Mouse (Mus musculus) hindbrain, postnatal 0 days (tissue): ENCODE results near the gene Kcnj1. TPM values are rescaled to one million over a fixed set of nuclear protein-coding genes. Genes with fewer than 3 reads are reported as not detected.

Experiments
- ATAC-seq: fragments of 200-750 bp; cut with Nextera tagmentation; 2 replicates; pipeline ENCODE4 v1.8.0; 2017; ENCODE audit warnings: mild to moderate bottlenecking, moderate TSS enrichment, moderate library complexity
- DNase-seq: peaks from one replicate; pipeline ENCODE4 v3.0.0-alpha.2; 2015; ENCODE audit warnings: low spot score
- H3K27ac ChIP-seq: fragments of 300-500 bp; sonication (generic); 2 replicates; pipeline ENCODE4 v1.5.1; 2014; ENCODE audit warnings: mild to moderate bottlenecking
- H3K27me3 ChIP-seq: fragments of 300-500 bp; sonication (generic); 2 replicates; pipeline ENCODE4 v1.6.1; 2014; ENCODE audit warnings: low read length, mixed read lengths; ENCODE audit not compliant: insufficient read depth
- H3K36me3 ChIP-seq: fragments of 300-500 bp; sonication (generic); 2 replicates; pipeline ENCODE4 v1.6.1; 2014; ENCODE audit warnings: low read length, mixed read lengths; ENCODE audit not compliant: insufficient read depth
- H3K4me1 ChIP-seq: fragments of 300-500 bp; sonication (generic); 2 replicates; pipeline ENCODE4 v1.6.1; 2014; ENCODE audit warnings: antibody characterized with exemption, low read length, mixed read lengths; ENCODE audit not compliant: insufficient read depth
- H3K4me2 ChIP-seq: fragments of 300-500 bp; sonication (generic); 2 replicates; pipeline ENCODE4 v1.6.1; 2014; ENCODE audit warnings: low read depth, mild to moderate bottlenecking, low read length, moderate library complexity, mixed read lengths
- H3K4me3 ChIP-seq: fragments of 300-500 bp; sonication (generic); 2 replicates; pipeline ENCODE4 v1.5.1; 2014; ENCODE audit warnings: low read length
- H3K9ac ChIP-seq: fragments of 300-500 bp; sonication (generic); replicated peaks from 2 replicates; pipeline ENCODE4 v1.6.1; 2014; ENCODE audit warnings: mild to moderate bottlenecking, low read length, moderate library complexity, mixed read lengths
- H3K9me3 ChIP-seq: fragments of 300-500 bp; sonication (generic); 2 replicates; pipeline ENCODE4 v1.6.1; 2016; ENCODE audit warnings: low read length, mixed read lengths
- CTCF ChIP-seq: IDR thresholded peaks from 2 replicates; pipeline ENCODE4 v1.5.1; 2016; ENCODE audit warnings: antibody characterized with exemption, control low read depth, low read depth
- WGBS: fragments of 180-500 bp; shearing (Covaris S2); extraction: QIAGEN DNeasy Blood & Tissue Kit; methylation state at CpG from one replicate; pipeline ENCODE4 v1.1.7; 2014; 5-methylcytosine and 5-hydroxymethylcytosine counted together
- polyA plus RNA-seq: library from polyadenylated mRNA; unstranded; fragments of >200 nt; fragmentation: Nextera tagmentation; extraction: Ambion mirVana; gene quantifications from 2 replicates; pipeline ENCODE4 v1.2.1, GENCODE M21; 2015
- total RNA-seq: library from RNA; depleted of rRNA; stranded (reverse); fragments of >200 nt; gene quantifications from 2 replicates; pipeline ENCODE4 v1.2.3, GENCODE M21; 2014; rRNA removed

The Kcnj1 gene
- total and polyA plus RNA-seq, 2 experiments from 2014 or later: not detected

DNA sequence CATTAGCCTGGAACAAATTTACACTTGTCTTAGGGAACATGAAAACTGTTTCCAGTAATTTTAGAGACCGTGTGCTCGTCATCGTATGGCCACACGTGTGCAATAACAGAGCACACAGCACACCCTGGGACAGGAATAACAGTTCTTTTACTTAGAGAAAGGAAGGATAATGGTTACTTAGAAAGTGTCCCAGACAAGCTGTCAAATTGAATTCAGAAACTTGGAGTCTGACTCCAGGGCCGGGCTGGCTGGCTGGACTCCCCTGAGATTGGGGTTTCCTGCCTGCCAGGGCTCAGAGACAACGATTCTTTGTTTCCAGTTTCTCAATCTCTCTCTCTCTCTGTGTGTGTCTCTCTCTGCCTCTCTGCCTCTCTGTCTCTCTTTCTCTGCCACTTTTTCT is 71.5 kb downstream of the Kcnj1 start:
- H3K9me3 ChIP-seq: no peaks in the 10 kb centered on the region
- no peak for TF ChIP-seq CTCF
- peak; percentile 55; the same call in 1 of the 2 replicates for ATAC-seq

DNA sequence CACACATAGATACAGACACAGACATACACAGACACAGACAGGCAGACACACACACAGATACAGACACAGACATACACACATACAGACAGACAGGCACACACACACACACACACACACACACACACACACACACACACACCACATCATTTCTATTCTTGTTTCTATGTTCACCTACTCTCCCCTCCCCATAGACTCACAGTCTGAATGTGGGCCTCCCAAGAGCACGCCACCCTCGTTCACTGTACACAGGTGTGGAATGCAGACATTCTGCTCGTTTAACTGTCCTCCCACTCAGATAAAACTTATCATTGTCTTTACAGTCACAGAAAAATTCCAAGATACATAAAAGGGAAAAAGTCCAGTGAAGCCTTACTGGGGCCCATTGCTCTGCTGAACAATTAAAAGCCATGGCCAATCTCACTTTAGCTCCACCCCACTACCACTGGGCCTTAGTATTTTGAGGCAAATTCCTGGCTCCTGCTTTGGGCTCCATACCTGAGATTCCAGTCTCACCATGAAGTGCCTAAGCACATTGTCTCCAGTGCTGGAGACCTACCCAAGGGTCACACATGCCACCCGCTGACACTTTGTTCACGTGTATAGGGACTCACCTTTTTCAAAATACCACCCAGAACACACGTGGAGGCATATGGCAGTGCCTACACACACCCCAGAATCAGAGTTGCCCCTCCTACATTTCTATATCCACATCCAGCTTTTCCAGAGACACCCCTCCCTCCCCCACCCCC is 72.3 kb downstream of the Kcnj1 start:
- ATAC-seq (no peak), DNase-seq (no peak)
- Histone ChIP-seq H3K4me1 (0 out of 2 replicates have a peak, but pooled peaks cover under 1% of the 10 kb centered on the region), H3K9ac (no peak overlapping the region), H3K27me3 (no peaks in the 10 kb centered on the region), H3K4me2 (no peak overlapping the region), H3K36me3 (no peaks in the 10 kb centered on the region), H3K9me3 (no peaks in the 10 kb centered on the region), H3K27ac (no peak overlapping the region), H3K4me3 (no peak overlapping the region)
- no peak for TF ChIP-seq CTCF
- 82% methylated on average over 6 of the region's 6 CpGs for WGBS

More for the DNA sequence above, 71.5 kb downstream of the Kcnj1 start:
- no peaks in the 10 kb centered on the region for H3K27me3 ChIP-seq
- no peaks in the 10 kb centered on the region for H3K4me1 ChIP-seq
- H3K27ac ChIP-seq: no peak overlapping the region
- no peak overlapping the region for H3K4me3 ChIP-seq
- H3K4me2 ChIP-seq: no peak overlapping the region
- H3K9ac ChIP-seq: no peak overlapping the region
- WGBS: 31% methylated on average over 6 of the region's 6 CpGs
- H3K36me3 ChIP-seq: no peaks in the 10 kb centered on the region
- peak; percentile 52 for DNase-seq

DNA sequence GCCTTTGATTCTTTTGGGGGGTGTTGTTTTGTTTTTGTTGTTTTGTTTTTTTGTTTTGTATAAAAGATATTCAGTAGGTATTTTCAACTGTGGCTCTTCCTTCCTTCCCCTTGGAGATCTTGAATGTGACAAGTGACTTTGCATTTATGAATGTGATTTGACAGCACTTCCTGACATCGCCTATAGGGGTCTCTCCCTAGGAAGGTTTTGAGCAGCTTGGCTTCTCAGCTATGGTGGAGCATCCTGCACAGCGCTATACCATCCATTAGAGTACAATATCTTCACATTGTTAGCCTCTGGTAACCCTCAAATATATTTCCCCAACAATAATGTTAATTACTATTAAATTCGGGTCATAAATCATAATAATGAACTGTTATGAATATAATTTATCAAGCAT is 73.5 kb downstream of the Kcnj1 start:
- ATAC-seq (no peak), DNase-seq (peak; percentile 38)
- Histone ChIP-seq H3K4me2 (no peak overlapping the region), H3K27ac (no peak overlapping the region), H3K4me3 (no peak overlapping the region), H3K9me3 (no peaks in the 10 kb centered on the region), H3K27me3 (no peaks in the 10 kb centered on the region), H3K9ac (no peak overlapping the region), H3K4me1 (0 out of 2 replicates have a peak, but pooled peaks cover 5% of the 10 kb centered on the region), H3K36me3 (no peaks in the 10 kb centered on the region)
- WGBS: 55% methylated on average over 3 of the region's 3 CpGs
- peak; percentile 56 for TF ChIP-seq CTCF

DNA sequence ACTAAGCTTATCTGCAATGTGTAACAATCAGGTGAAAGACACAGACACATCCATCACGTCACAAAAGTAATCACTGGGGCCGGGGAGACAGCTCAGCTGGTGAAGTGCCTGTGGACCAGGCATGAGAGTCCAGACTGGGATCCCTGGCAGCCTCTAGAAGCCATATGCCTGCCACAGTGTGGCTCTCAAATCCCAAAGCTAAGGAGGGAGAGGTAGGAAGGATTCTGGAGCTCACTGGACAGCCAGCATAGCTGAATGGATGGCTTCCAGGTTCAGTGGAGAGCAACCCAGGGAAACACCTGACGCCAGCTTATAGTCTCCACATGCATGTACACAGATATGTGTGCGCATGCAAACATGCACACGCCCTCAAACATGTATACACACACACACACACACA is 76.5 kb downstream of the Kcnj1 start:
- H3K9me3 ChIP-seq: no peaks in the 10 kb centered on the region
- no peak overlapping the region for H3K4me3 ChIP-seq
- H3K9ac ChIP-seq: no peak overlapping the region
- no peak for TF ChIP-seq CTCF
- 72% methylated on average over 5 of the region's 5 CpGs for WGBS
- DNase-seq (no peak), ATAC-seq (no peak)
- no peak overlapping the region for H3K27ac ChIP-seq
- H3K4me1 ChIP-seq: 0 out of 2 replicates have a peak, but pooled peaks cover 5% of the 10 kb centered on the region
- no peaks in the 10 kb centered on the region for H3K36me3 ChIP-seq
- H3K4me2 ChIP-seq: no peak overlapping the region
- H3K27me3 ChIP-seq: no peaks in the 10 kb centered on the region

Other genes with a start within 250 kb of the Kcnj1 start
- 1.3 and 1.5 TPM in 2 replicates for gene Kcnj5, start 28.1 kb upstream of the Kcnj1 start, total RNA-seq
- gene Kcnj5, start 28.1 kb upstream of the Kcnj1 start, polyA plus RNA-seq: 0.49 and 0.58 TPM in 2 replicates
- gene Fli1, start 170.4 kb downstream of the Kcnj1 start, total RNA-seq: 6.9 and 10.8 TPM in 2 replicates
- gene Fli1, start 170.4 kb downstream of the Kcnj1 start, polyA plus RNA-seq: 5.6 and 6.7 TPM in 2 replicates